Comparison of ENCODE assay signal across 24 mouse cellular contexts in genomic region chr15:62986871-62987270, GRCm38 (mm10).
DNase-seq lines count a peak whose midpoint lies in the region; ATAC-seq and TF ChIP-seq lines count a peak whose summit lies in the region.
"Had no signal": no experiment of that assay in that cellular context is flagged by ENCODE, and none has a peak within 500 bp of the region (broad histone marks: within the 10 kb centered on the region; RNA-seq: fewer than 3 reads in every experiment).

No protein-coding gene starts in this region.

- no peak overlapping the region for H3K9ac ChIP-seq in embryonic facial prominence, embryonic 14.5 days (ENCODE audit: low read depth, low read length)
- H3K9ac ChIP-seq in lung, embryonic 15.5 days, result no peak overlapping the region
- H3K9ac ChIP-seq in lung, postnatal 0 days (replicated peaks; ENCODE audit: low read depth), result no peak overlapping the region
- H3K9ac ChIP-seq: embryonic facial prominence, embryonic 13.5 days; forebrain, embryonic 13.5 days; forebrain, embryonic 15.5 days had no signal

- no peaks in the 10 kb centered on the region for H3K36me3 ChIP-seq in embryonic facial prominence, embryonic 14.5 days (ENCODE audit: control insufficient read depth, insufficient read depth, low read length)
- H3K36me3 ChIP-seq in embryonic facial prominence, embryonic 10.5 days (replicated peaks), result no peaks in the 10 kb centered on the region
- H3K36me3 ChIP-seq in lung, embryonic 15.5 days, result no peaks in the 10 kb centered on the region
- H3K36me3 ChIP-seq in lung, postnatal 0 days (ENCODE audit: insufficient read depth, low read length), result no peaks in the 10 kb centered on the region
- H3K36me3 ChIP-seq: embryonic facial prominence, embryonic 13.5 days; forebrain, embryonic 15.5 days; G1E had no signal

- no peak for TF ChIP-seq CTCF in lung, adult 2 months (IDR thresholded peaks at IDR 0.05; ENCODE audit: insufficient read depth, low read length)
- TF ChIP-seq CTCF in lung, postnatal 0 days (IDR thresholded peaks at IDR 0.05), result no peak

- TF ChIP-seq EP300 in lung, postnatal 0 days (IDR thresholded peaks at IDR 0.05), result no peak

- H3K4me2 ChIP-seq in embryonic facial prominence, embryonic 14.5 days (ENCODE audit: low read depth, low read length), result no peak overlapping the region
- no peak overlapping the region for H3K4me2 ChIP-seq in lung, embryonic 15.5 days
- no peak overlapping the region for H3K4me2 ChIP-seq in lung, postnatal 0 days (replicated peaks; ENCODE audit: low read depth, low read length)
- H3K4me2 ChIP-seq: embryonic facial prominence, embryonic 13.5 days; forebrain, embryonic 13.5 days; forebrain, embryonic 15.5 days had no signal

- H3K4me3 ChIP-seq in embryonic facial prominence, embryonic 14.5 days (ENCODE audit: low read depth, low read length), result no peak overlapping the region
- no peak overlapping the region for H3K4me3 ChIP-seq in embryonic facial prominence, embryonic 10.5 days
- no peak overlapping the region for H3K4me3 ChIP-seq in lung, embryonic 15.5 days
- no peak overlapping the region for H3K4me3 ChIP-seq in lung, adult 2 months (replicated peaks; ENCODE audit: extremely low read depth, low read depth, low read length)
- no peak overlapping the region for H3K4me3 ChIP-seq in lung, postnatal 0 days (ENCODE audit: low read depth, low read length)
- H3K4me3 ChIP-seq: embryonic facial prominence, embryonic 13.5 days; forebrain, embryonic 13.5 days; forebrain, embryonic 15.5 days had no signal

- H3K27me3 ChIP-seq in embryonic facial prominence, embryonic 14.5 days (replicated peaks; ENCODE audit: control insufficient read depth, insufficient read depth, low read length), result no peaks in the 10 kb centered on the region
- H3K27me3 ChIP-seq in embryonic facial prominence, embryonic 10.5 days (replicated peaks; ENCODE audit: low read depth, poor library complexity, severe bottlenecking), result no peaks in the 10 kb centered on the region
- no peaks in the 10 kb centered on the region for H3K27me3 ChIP-seq in lung, embryonic 15.5 days
- no peaks in the 10 kb centered on the region for H3K27me3 ChIP-seq in lung, postnatal 0 days (replicated peaks; ENCODE audit: insufficient read depth, low read length)
- H3K27me3 ChIP-seq: CH12.LX; embryonic facial prominence, embryonic 13.5 days; forebrain, embryonic 13.5 days; forebrain, embryonic 15.5 days; Patski had no signal

- H3K27ac ChIP-seq in embryonic facial prominence, embryonic 14.5 days (replicated peaks; ENCODE audit: low read depth, low read length), result no peak overlapping the region
- no peak overlapping the region for H3K27ac ChIP-seq in embryonic facial prominence, embryonic 10.5 days (replicated peaks)
- peak overlapping the region; percentile 67 for H3K27ac ChIP-seq in lung, embryonic 15.5 days
- H3K27ac ChIP-seq in lung, postnatal 0 days (ENCODE audit: low read length), result no peak overlapping the region
- H3K27ac ChIP-seq: embryonic facial prominence, embryonic 13.5 days; forebrain, embryonic 13.5 days; forebrain, embryonic 15.5 days had no signal

- H3K9me3 ChIP-seq in embryonic facial prominence, embryonic 14.5 days (ENCODE audit: control insufficient read depth, low read length), result no peaks in the 10 kb centered on the region
- no peaks in the 10 kb centered on the region for H3K9me3 ChIP-seq in embryonic facial prominence, embryonic 10.5 days
- no peaks in the 10 kb centered on the region for H3K9me3 ChIP-seq in lung, embryonic 15.5 days
- no peaks in the 10 kb centered on the region for H3K9me3 ChIP-seq in lung, postnatal 0 days (ENCODE audit: low read length)
- H3K9me3 ChIP-seq: embryonic facial prominence, embryonic 13.5 days; forebrain, embryonic 13.5 days; forebrain, embryonic 15.5 days; G1E had no signal

- no peaks in the 10 kb centered on the region for H3K4me1 ChIP-seq in embryonic facial prominence, embryonic 14.5 days (ENCODE audit: control insufficient read depth, insufficient read depth, low read length)
- H3K4me1 ChIP-seq in embryonic facial prominence, embryonic 10.5 days, result peaks cover 5% of the 10 kb centered on the region; the same call in 1 of the 2 replicates
- peaks cover 4% of the 10 kb centered on the region; the same call in 1 of the 2 replicates for H3K4me1 ChIP-seq in lung, embryonic 15.5 days
- H3K4me1 ChIP-seq in lung, adult 2 months (ENCODE audit: control insufficient read depth, insufficient read depth, low read length), result no peaks in the 10 kb centered on the region
- no peaks in the 10 kb centered on the region for H3K4me1 ChIP-seq in lung, postnatal 0 days (ENCODE audit: insufficient read depth, low read depth, low read length)
- H3K4me1 ChIP-seq: forebrain, embryonic 13.5 days; forebrain, embryonic 15.5 days had no signal

- no peak for TF ChIP-seq POLR2A in lung, adult 2 months (IDR thresholded peaks at IDR 0.05; ENCODE audit: borderline replicate concordance, extremely low read depth, low read depth, low read length)

- 67% methylated on average over 4 of the region's 4 CpGs for WGBS in embryonic facial prominence, embryonic 14.5 days
- WGBS in embryonic facial prominence, embryonic 10.5 days, result 82% methylated on average over 4 of the region's 4 CpGs
- 31% methylated on average over 4 of the region's 4 CpGs for WGBS in lung, embryonic 15.5 days
- WGBS in lung, adult 2 months, result 55% methylated on average over 4 of the region's 4 CpGs
- WGBS in lung, postnatal 0 days, result 40% methylated on average over 4 of the region's 4 CpGs

- peak; percentile 7 for DNase-seq in embryonic facial prominence, embryonic 14.5 days (ENCODE audit: low spot score)
- DNase-seq in embryonic facial prominence, embryonic 10.5 days (ENCODE audit: low spot score), result no peak
- DNase-seq in lung, adult 2 months, result no peak
- peak; percentile 14 for DNase-seq in lung, postnatal 0 days (ENCODE audit: low spot score)
- no peak for DNase-seq in lung, adult 18-20 months
- DNase-seq in ovary, postnatal 14 days (ENCODE audit: low spot score), result no peak
- DNase-seq: adrenal gland, adult 8-10 months; adrenal gland, postnatal 14 days; adrenal gland, postnatal 36 days; B cell, adult 2 months; cerebellum, adult 11-12 months; cerebellum, adult 2 months; cerebellum, adult 9-10 months; cerebellum, postnatal 10 days; cerebellum, postnatal 25 days had no signal

- ATAC-seq in embryonic facial prominence, embryonic 14.5 days (ENCODE audit: low read depth), result no peak
- peak; percentile 71; the same call in 1 of the 2 replicates for ATAC-seq in lung, embryonic 15.5 days (ENCODE audit: borderline replicate concordance, extremely low read depth, low FRiP score, low TSS enrichment)
- ATAC-seq in lung, postnatal 0 days, result no peak; the same call in 1 of the 2 replicates
- ATAC-seq: activated CD4-positive, CD25-positive, alpha-beta regulatory T cell, adult 4 months; CD4-positive, CD25-positive, alpha-beta regulatory T cell, adult 4 months; forebrain, embryonic 13.5 days; forebrain, embryonic 15.5 days; Patski had no signal

Comparison
In these comparisons a context has a peak if more than half of its experiments do, and no peak if none do; other contexts are left out.
1. DNase-seq: peak in embryonic facial prominence, embryonic 14.5 days (single experiment) and lung, postnatal 0 days (single experiment); none in embryonic facial prominence, embryonic 10.5 days (single experiment), lung, adult 2 months (single experiment), lung, adult 18-20 months (0 of 2) and ovary, postnatal 14 days (single experiment).